Mouse (Mus musculus): Measurements from ENCODE around the gene Slc44a2.

DNA sequence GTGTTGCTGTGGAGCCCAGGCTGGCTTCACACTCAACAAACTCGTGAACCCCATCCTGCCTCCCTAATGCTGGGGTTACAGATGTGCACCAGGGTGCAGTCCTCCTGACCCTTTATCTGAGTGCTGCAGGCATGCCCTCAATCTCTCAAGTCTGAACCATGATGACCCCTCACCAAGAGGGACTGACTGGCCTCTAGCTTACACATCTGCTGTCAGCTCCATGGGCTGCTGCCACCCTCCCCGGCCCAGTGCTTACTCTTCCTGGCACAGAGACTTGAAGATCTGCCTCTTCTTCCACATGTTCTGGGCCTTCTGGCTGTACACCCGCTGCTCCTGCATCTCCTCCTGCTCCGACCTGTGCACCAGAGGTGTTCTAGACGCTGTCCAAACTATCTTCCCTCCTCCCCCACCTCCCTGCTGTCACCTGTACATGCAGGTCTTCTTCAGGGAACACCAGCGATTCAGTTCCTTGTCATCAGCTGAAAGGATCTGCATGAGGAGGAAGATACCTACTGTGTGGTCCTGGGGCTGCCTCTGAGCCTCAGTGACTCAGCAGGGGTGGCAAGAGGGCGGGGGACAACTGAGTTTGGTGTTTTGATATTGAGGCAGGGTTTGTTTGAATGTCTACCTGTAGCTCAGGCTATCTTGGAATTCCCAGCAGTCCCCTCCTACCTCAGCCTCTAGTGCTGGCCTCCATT, 45.3 kb upstream of the Slc44a2 start:
- TF ChIP-seq POLR2A (IDR thresholded peaks at IDR 0.05; ENCODE audit: low read depth, low read length), result no peak
- no peak for TF ChIP-seq CTCF (IDR thresholded peaks at IDR 0.05; ENCODE audit: borderline replicate concordance, insufficient read depth, low read length)

Data from embryonic fibroblast, embryonic 13.5 days (primary cell).